Mouse (Mus musculus): ENCODE results near the gene Hacd4. TPM values are rescaled to one million over a fixed set of nuclear protein-coding genes. Genes with fewer than 3 reads are reported as not detected.
"Not testable (repeated sequence)": the region's sequence is repeated elsewhere in the genome, so short reads cannot be mapped to it uniquely, and the experiment has no call there.

Hacd4 gene
- total RNA-seq, 2 experiments from 2014 or later = 4.4 to 6.0 TPM

DNA sequence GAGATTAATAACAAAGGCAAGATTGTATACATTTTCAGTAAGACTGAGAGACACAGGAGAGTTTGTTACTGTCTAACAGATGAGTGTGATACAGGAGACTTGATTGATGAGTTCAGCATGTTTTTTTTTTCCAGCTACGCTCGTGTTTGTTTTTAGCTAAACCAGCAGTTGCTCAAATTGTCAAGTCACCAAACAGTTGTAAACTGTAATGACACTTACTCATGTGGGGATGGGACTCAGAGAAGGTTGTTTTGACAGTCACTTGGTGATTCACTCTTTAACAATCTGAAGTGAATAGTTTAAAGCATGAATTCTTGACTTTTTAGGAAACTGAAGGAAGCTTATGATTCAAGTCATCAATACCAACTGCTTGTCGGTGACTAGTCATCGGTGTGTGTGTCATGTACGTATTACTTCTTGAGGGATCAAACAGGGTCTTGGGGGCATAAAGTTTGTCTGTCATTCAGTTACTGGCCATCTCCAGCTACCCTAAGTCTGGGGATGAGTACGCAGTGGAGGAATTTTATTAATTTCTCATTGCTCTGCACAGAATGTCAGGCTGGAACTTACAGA is 2.0 kb downstream of the Hacd4 start:
- intact Hi-C loops (cut with DNase I) = no loop called here
- no peak for DNase-seq

DNA sequence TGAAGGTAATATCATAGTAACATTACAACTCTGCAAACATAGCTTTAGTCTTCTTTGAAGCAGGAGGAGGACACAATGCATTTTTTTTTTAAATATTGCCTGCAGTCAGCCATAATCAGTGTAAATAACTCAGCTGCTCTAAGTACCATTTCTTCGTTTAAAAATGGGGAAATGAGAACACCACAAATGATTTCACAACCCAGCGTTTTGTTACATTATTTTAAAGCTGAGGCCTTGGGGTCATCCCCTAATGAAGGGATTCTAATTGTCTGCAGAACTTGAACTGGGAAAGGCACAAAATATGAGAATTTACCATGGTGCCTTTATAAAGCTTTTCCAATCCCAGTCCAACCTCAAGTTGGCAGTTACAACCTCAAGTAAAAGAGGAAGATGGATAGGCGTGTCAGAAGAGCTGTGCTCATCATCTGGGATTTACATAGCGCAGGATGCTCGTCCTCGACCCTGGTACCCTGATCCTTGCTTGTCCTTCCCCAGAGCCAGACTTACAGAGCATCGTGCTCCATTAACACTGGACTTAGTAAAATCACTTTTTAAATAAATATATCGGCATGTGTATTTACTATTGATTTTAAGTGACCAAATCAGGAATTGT is 6.2 kb downstream of the Hacd4 start:
- no peak for DNase-seq

DNA sequence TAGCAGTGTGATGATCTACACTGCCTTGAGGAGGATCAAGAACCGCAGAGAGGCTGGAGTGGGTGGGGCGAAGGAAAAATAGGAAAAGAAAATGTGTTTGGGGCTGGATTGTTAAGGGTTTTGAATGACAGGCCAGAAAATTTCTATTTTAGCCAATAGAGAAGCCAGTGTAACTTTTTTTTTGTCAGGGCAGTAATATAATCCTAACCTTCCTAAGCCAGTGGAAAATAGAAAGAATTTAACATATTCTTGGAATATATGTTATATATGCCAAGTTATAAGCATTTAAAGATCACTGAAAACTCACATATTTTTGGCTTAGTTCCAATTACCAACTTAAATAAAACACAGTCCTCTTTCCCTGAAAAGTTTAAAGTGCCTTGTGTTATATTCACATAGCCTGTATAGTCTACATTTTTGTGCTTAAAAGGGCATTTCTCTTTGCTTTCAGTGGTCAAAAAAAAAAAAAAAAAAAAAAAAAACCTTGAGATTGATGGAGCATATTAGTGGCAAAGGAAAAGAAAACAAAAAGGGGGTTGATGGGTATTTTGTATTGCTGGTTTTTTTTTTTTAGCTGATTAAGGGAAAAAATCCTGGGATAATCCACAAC is 11.0 kb downstream of the Hacd4 start:
- DNase-seq = no peak
- intact Hi-C loops (cut with DNase I) = no loop called here

More for the DNA sequence above, 6.2 kb downstream of the Hacd4 start:
- intact Hi-C loops (cut with DNase I) = no loop called here

DNA sequence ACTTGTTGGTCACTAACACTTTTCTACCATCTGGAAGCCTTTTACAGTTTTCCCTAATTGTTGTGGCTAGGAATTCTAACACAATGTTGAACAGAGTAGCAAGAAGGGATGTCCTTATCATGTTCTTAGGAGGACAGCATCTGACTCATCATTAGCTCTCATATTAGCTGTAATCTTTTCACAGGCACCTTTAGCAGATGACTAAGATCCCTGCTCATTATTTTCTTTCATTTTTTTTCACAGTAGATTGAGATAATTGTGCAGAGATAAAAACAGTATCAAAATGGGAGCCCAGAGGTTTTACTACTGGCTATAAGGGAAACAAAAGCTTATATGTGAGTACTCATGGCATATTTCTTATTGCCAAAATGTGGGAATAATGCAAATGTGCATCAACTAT is 14.2 kb downstream of the Hacd4 start:
- no peak for DNase-seq
- intact Hi-C loops (cut with DNase I) = no loop called here

DNA sequence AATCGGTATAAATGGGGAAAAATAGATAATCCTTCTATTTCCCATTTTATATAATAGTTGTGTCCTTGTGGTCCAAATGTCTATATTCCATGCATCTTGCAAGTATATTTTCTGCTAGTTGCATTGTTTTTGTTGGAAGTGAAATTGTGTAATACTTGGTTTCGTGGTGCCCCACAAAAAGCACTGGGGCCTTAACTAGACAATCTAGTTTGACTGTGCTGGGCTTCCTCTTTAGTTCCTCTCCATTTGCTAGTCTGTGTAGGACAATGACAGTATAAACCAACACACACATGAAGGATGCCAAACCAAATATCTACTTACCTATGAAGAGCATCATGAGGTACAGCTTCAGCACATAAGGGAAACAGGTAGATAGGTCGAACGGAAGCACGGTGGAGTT is 19.4 kb downstream of the Hacd4 start:
- intact Hi-C loops (cut with DNase I) = no loop called here

DNA sequence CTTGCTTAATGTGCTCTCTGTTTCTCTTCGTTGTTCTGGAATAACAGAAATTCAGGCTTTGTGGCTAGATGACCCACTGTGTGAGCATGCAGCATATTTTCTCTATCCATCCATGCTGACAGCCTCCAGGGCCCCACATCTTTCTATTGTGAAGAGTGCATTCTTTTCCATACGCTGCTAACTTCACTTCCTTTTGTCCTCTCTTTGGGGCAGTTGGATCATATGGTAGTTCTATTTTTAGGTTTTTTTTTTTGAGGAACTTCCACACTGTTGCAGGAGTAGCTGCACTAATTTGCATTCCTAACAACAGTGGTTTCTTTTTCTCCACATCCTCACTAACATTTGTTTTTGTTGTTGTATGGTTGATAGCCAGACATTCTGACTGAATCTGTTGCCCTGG is 23.7 kb downstream of the Hacd4 start:
- intact Hi-C loops (cut with DNase I) = no loop called here
- no peak for DNase-seq

More for the DNA sequence above, 19.4 kb downstream of the Hacd4 start:
- no peak for DNase-seq

DNA sequence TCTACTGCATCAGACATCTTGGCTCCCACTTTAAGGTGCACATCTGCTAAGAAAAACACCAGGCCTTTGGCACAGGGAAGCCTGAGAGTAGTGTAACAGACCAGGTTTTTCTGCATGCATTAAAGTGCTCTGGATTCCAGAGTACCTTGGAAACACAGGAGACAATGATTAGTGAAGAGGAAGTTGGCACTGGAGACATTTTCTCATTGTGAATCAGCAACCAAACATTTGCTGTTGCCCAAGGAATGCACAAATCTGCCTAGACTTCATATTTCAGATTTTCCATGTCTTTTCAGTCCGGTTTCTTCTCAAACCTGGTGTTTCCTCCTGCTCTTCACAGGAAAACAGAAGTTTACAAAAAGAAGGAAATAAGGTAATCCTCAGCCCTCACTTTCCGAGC is 26.4 kb downstream of the Hacd4 start:
- DNase-seq = no peak
- intact Hi-C loops (cut with DNase I) = no loop called here

DNA sequence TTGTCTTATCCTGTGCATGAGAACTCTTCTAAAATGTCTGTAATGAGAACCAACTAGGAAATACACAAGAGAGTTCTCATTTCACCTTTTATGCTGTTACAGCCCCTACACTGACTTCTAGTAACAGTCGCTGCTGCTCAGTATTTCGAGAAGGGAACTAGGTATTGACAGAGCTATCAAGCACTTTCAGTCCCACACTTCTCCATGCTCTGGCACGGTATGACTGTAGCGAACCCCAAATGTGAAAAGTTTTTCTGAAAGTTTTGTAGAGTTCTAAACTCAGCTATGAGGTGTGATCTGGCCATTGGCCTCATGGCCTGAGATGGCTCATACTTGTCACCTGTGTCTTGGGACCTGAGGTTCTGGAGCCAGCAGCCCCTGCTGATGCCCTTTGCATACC is 29.4 kb downstream of the Hacd4 start:
- no peak for DNase-seq
- intact Hi-C loops (cut with DNase I) = no loop called here

DNA sequence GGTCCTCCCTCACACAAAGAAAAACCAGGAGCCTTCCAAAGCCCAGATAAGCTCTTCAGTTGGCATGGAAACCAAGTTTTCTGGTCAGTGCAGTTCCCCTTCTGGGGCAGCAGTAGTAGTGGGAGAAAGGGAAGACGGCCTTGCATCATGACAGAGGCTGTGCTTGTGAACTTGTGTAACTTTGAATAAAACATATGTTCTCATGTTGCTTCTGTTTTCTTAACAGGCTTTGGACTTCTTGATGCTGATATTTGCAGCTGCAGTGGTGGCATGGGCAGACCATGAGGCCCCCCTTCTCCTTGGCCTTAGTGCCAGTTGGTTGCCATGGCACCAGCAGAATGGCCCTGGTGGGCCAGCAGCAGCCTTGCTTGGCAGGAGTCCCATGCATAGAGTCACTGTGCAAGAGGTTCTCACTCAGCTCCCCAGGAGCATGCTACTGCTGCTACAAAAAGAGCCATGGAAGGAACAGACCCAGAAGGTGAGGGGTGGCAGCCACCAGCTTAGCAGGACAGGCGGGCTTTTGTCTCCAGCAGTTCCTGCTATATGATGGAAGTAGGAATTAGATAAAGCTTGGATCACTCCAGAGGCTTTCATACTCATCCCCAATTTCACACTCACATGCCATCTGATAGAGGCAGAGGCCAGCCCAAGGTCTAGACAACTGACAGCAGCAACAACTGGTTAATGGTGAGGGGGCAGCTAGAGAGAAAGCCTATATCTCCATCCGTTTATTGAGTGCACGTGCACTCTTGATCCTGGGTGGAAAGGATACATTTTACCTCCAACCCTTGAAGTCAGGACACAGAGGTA is 31.6 kb downstream of the Hacd4 start:
- peak in 1 of 2 experiments; percentile 5 for DNase-seq
- intact Hi-C loops (cut with DNase I) = no loop called here

DNA sequence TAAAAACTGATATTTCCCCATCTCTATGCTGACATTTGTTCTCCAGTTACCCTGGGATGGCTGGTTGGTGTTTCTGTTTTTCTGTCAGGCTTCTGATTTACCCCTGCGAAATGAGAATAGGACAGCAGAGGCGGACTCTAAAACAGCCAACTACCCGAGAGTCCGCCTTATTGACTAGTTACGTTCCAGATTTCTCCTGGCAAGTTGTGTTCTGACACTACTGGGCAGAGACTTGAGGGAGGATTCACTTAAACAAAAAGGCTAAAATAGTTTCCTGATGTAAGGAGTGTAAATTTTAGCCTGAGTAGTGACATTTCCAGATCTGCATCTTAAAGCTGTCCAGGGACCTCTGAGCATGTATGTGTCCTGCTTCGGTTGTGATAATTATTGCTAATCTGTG is 35.8 kb downstream of the Hacd4 start:
- intact Hi-C loops (cut with DNase I) = no loop called here
- no peak for DNase-seq

DNA sequence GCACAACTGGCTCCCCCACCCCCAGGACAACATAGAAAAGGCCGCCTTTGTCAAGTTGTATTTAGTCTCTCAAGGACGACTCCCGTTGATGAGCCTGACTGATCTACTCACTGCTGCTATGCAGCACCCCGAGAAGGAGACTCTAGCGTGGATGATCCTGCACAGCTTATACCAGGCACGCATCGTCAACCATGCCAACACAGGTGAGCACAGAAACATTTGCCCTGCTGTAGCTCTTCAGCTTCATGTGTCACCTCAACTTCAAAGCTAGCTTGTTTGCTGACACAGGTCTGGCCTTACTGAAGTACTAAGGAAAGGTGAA is 37.8 kb downstream of the Hacd4 start:
- intact Hi-C loops (cut with DNase I) = no loop called here

DNA sequence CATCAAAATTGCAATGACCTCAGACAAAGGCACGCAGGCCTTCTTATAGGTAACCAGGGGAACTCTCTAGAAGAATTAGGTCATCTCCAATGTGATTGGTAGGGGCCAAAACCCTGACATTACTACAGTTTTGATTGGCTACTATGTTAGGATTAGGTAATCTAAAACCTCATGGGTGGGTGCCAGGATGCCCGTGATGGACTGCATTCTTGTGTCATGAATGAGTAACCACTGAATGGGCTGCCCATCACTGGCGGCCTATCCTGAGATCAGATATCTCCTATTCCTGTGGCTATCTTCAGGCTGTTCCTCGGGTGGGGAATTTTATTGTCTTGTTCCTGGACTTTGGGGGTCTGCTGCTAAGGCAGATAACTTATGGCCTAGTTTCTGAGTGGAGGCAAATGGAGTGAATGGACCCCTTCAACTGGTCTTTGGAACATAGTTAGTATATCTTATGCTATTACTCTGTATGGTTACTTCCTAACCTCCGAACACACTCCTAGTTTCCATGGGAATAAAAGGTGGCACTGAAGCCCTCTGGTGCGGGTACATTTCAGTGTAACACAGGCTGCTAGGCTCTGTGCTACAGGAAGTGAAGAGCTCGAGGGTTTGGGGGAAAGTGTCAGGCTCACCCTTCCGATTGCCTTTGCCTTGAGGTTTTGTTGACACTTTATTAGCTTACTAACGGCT is 38.3 kb downstream of the Hacd4 start:
- intact Hi-C loops (cut with DNase I) = no loop called here
- no peak for DNase-seq

More for the DNA sequence above, 37.8 kb downstream of the Hacd4 start:
- no peak for DNase-seq

DNA sequence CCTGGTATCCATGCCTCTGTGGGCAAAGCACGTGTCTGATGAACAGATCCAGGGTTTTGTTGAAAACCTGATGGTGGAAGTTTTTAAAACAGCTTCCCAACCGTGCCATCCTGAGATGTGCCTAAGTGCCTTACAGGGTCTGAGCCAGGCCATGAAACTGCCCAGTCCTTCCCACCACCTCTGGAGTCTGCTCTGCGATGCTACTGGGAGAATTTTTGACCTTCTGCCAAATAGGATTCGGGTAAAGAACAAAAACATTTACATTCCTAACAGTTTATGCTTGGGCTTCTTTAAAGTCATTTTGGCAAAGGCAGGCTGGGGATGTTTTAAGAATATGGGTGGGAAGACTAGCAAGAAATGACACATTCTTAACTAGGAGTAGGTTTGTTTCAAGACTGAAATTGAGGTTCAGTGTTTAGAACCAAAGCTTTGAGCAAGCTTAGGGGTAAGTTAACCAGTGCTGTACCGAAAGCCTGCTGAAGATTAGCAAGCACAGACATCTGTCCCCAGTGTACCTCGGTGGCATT is 41.7 kb downstream of the Hacd4 start:
- no peak for DNase-seq
- intact Hi-C loops (cut with DNase I) = no loop called here

DNA sequence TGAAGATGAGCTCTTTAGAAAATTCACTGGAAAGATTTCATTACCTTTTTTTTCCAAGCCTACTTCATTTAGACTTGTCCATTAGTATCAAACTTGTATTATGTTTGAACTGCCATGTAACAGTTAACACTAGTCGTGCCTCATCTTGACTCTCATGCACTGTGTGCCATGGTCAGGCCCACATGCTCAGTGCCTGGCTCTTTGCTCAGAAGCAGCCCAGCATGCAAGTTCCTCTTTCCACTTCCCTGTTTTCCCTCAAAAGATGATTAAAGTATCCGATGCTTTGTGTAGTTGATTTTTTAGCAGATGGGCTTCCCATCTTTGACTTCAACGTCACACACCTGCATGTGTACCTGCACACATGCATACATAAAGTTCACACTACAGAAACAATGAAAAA is 43.0 kb downstream of the Hacd4 start:
- intact Hi-C loops (cut with DNase I) = no loop called here
- no peak for DNase-seq

DNA sequence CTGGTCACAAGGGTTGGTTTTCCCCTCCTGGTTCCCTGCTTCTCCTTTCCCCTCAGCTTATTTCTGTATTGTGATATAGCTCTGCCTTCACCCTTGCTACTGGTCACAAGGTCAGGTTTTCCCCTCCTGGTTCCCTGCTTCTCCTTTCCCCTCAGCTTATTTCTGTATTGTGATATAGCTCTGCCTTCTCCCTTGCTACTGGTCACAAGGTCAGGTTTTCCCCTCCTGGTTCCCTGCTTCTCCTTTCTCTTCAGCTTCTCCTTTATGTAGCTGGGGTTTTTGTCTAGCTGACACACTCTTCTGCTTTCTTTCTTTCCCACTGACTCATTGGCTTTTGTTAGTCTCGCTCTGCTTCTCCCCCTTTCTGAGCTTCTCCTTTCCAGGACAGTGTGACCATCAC is 48.1 kb downstream of the Hacd4 start:
- intact Hi-C loops (cut with DNase I); DNase-seq: not testable (repeated sequence)

DNA sequence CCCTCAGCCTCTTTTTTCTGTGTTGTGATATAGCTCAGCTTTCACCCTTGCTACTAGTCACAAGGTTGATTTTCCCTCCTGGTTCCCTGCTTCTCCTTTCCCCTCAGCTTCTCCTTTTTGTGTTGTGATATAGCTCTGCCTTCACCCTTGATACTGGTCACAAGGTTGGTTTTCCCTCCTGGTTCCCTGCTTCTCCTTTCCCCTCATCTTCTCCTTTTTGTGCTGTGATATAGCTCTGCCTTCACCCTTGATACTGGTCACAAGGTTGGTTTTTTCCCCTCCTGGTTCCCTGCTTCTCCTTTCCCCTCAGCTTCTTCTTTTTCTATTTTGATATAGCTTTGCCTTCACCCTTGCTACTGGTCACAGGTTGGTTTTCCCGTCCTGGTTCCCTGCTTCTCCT is 48.7 kb downstream of the Hacd4 start:
- intact Hi-C loops (cut with DNase I) = no loop called here
- no peak for DNase-seq

DNA sequence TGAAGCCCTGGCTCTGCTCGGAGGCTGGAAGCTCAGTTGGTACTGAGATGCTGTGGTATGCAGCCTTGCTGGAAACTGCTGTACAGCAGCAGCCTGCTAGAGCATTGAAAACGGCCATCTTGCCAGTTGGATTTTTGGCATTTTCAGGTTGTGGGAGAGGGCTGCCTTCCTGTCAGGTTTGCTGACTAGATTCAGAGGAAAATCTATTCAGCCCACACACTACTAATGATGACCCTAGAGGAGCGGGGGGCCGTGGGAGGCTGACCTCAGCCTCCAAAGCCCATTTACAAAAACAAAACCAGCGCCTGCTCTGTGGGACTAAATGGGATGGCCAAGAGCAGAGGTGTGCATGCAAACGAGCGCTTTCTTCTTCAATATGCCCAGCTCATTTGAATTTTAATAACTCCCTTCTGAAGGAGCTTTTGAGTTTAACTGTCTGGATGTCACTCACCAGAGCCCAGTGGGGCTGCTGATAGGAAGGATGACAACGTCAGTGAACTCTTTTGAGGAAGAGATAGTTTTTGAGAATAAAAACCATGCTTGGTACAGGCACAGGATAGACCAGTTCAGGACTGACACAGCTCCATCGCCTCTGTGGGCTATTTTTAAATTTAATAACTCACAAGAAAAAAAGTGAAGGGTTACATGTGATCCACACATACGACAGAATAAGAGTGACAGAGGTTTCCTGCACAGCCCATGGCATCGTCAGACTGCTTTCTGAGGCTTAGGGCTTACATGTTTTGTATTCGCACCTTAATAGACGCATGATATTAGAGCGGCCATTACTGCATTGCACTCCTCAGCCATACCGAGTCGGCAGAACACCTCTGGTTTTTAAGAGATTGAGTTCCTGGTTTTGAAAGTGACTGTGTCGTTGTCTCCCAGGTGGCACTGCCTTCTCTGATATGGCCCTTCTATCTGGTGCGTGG is 66.2 kb downstream of the Hacd4 start:
- no peak for DNase-seq
- intact Hi-C loops (cut with DNase I) = no loop called here

DNA sequence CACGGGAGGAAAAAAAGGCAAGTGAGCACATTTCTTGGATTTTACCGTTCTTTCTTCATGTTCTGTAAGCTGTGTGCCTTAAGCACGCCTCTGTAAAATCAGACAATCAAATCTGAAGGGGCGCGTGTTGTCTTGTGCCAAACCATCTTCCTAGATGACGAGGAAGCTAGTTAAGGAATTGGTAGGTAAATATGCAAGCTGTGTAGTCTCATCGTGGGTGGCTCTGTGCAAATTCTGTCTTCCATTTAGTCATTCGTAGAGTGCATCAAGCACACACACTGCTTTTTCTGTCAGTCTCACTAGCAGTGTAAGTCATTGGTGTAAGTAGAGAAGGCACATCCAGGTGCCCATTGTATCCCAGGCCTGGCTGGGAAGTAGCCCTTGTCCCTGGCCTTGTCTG is 67.9 kb downstream of the Hacd4 start:
- intact Hi-C loops (cut with DNase I) = no loop called here
- no peak for DNase-seq

DNA sequence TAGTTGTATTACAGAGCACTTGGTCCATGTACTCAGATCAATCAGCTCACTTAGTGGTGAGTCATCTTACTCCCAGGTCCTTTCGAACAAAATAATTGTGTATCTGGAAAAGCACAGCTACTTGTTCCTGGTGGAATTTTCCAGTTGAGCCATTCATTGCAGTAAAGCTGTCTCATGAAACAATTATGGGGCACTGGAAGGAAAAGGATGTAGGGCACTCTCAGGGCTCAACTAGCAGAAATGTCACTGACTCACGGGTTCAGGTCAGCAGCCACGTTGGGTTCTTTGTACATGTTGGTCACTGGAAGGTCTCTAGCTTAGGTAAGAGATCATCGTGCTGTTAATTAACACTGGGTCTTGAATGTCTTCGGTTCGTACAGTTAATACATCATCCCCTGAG is 68.8 kb downstream of the Hacd4 start:
- intact Hi-C loops (cut with DNase I) = no loop called here
- DNase-seq = no peak

DNA sequence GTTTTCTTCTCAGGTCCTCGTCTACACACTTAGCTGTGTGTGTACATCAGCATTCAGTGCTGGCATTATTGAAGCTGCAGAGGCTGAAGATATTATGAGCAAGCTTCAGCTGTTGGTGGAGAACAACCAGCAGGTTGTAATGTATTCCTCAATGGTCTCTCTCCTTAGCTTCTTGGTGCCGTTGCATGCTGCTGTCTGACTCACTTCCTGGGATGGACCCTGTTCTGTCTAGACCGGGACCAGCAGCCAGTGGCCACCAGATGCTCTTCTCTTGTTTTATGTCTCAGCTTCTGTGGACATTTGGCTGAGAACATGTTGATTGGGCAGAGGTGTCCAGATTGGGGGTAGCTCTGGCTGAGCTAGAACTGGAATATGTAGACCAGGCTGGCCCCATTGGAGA is 81.3 kb downstream of the Hacd4 start:
- no peak for DNase-seq
- intact Hi-C loops (cut with DNase I) = loop anchor here (5.0 kb wide), 1 partner anchor 155 kb away; no protein-coding TSS in a partner anchor

Measured in heart, postnatal 36 days (tissue).